Mouse (Mus musculus) heart, adult 2 months (tissue): ENCODE measurements at regions not wholly inside any gene's neighbourhood (a gene's known extent, or its start where the extent isn't known, plus 50 kb on each side); places are given as distances from the start of the nearest gene placed in this dataset.

Experiments
- DNase-seq, 2 experiments: peaks; one replicate each; pipeline ENCODE4 v3.0.0; 2021
- H3K27ac ChIP-seq: fragments of 200-600 bp; 2 replicates; pipeline ENCODE4 v1.8.1; 2022
- H3K27me3 ChIP-seq: fragments of 200-500 bp; 2 replicates; pipeline ENCODE4 v1.6.1; 2012; ENCODE audit warnings: mild to moderate bottlenecking, low read length, inconsistent platforms, mixed read lengths; ENCODE audit not compliant: control insufficient read depth, insufficient read depth
- H3K36me3 ChIP-seq: fragments of 200-500 bp; 2 replicates; pipeline ENCODE4 v1.6.1; 2012; ENCODE audit warnings: low read length, inconsistent platforms; ENCODE audit not compliant: control insufficient read depth, insufficient read depth
- H3K4me1 ChIP-seq: fragments of 200-500 bp; 2 replicates; pipeline ENCODE4 v1.6.1; 2011; ENCODE audit warnings: low read length; ENCODE audit not compliant: control insufficient read depth, insufficient read depth
- H3K4me3 ChIP-seq: fragments of 200-600 bp; 2 replicates; pipeline ENCODE4 v1.8.1; 2022
- H3K79me2 ChIP-seq: fragments of 200-500 bp; replicated peaks from 2 replicates; pipeline ENCODE4 v1.6.1; 2012; ENCODE audit warnings: mild to moderate bottlenecking, inconsistent platforms, low read length, moderate library complexity, mixed read lengths; ENCODE audit not compliant: control insufficient read depth, insufficient read depth
- H3K9ac ChIP-seq: fragments of 200-500 bp; 2 replicates; pipeline ENCODE4 v1.6.1; 2012; ENCODE audit warnings: low read depth, mild to moderate bottlenecking, control low read depth, inconsistent platforms, low read length, mixed read lengths
- CTCF ChIP-seq: fragments of 200-600 bp; IDR thresholded peaks from 2 replicates; pipeline ENCODE4 v1.8.1; 2022; ENCODE audit warnings: antibody characterized with exemption, mild to moderate bottlenecking, moderate library complexity
- EP300 ChIP-seq: fragments of 200-500 bp; IDR thresholded peaks from 2 replicates; pipeline ENCODE4 v1.6.1; 2011; ENCODE audit warnings: low read depth, low read length, control low read depth; ENCODE audit not compliant: insufficient read depth
- POLR2A ChIP-seq: fragments of 200-500 bp; IDR thresholded peaks from 2 replicates; pipeline ENCODE4 v1.6.1; 2011; ENCODE audit warnings: mild to moderate bottlenecking, low read depth, low read length, control low read depth; ENCODE audit not compliant: insufficient read depth
- WGBS: fragments of 180-500 bp; shearing (Covaris S2); methylation state at CpG from one replicate; pipeline ENCODE4 v1.1.7; 2018; 5-methylcytosine and 5-hydroxymethylcytosine counted together
- intact Hi-C: fragments of 180-260 bp; cut with DNase I; formaldehyde crosslinking; loops from one replicate; pipeline ENCODE4 v1.15.1; 2025

- intact Hi-C loops, result no loop called here
- Histone ChIP-seq H3K9ac (no peak overlapping the region), H3K27me3 (no peaks in the 10 kb centered on the region), H3K27ac (no peak overlapping the region), H3K36me3 (no peaks in the 10 kb centered on the region), H3K4me3 (no peak overlapping the region), H3K4me1 (no peaks in the 10 kb centered on the region), H3K79me2 (no peaks in the 10 kb centered on the region)
- no peak for TF ChIP-seq EP300
- TF ChIP-seq CTCF, result no peak
- TF ChIP-seq POLR2A, result no peak
- 78% methylated on average over 7 of the region's 7 CpGs for WGBS
- no peak for DNase-seq
Observed at GRCm38 (mm10) chr14:103895261-103895660, 51.1 kb upstream of the Ednrb start.
